Mouse (Mus musculus) embryonic fibroblast, embryonic 13.5 days (primary cell): ENCODE results near the gene Ms4a8a.

ENCODE experiments used
- CTCF ChIP-seq: IDR thresholded peaks from 2 replicates; pipeline ENCODE4 v1.5.1; 2011; ENCODE audit warnings: mild to moderate bottlenecking, control low read depth, low read length, moderate library complexity, borderline replicate concordance; ENCODE audit not compliant: insufficient read depth
- POLR2A ChIP-seq: IDR thresholded peaks from 2 replicates; pipeline ENCODE4 v1.6.1; 2011; ENCODE audit warnings: low read depth, mild to moderate bottlenecking, control low read depth, low read length, moderate library complexity

DNA sequence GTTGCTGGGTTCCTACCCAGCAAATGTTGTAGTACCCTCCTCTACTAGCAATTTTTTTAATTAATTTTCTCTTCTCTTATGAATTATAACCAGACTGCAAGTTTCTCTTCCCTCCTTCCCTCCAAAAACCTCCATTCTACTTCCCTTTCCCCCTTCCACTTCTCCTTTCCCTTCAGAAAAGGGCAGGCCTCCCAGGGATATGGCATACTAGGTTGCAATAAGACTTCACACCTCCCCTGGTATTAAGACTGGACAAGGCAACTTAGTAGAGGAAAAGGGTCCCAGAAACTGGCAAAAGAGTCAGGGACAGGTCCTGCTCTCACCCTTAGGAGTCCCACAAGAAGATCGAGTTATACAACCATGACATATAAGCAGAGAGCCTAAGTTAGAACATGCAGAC, 20.0 kb downstream of the Ms4a8a start:
- no peak for TF ChIP-seq CTCF
- no peak for TF ChIP-seq POLR2A
